Mouse (Mus musculus) testis, adult 2 months (tissue): ENCODE results near the gene Bri3.

ENCODE experiments used
- CTCF ChIP-seq: fragments of 200-500 bp; IDR thresholded peaks from 2 replicates; pipeline ENCODE4 v1.5.1; 2012; ENCODE audit warnings: low read depth, mild to moderate bottlenecking, inconsistent platforms, low read length, moderate library complexity; ENCODE audit not compliant: control insufficient read depth, insufficient read depth, insufficient replicate concordance
- POLR2A ChIP-seq: fragments of 200-500 bp; IDR thresholded peaks from 2 replicates; pipeline ENCODE4 v1.6.1; 2012; ENCODE audit warnings: low read depth, mild to moderate bottlenecking, inconsistent platforms, low read length, moderate library complexity; ENCODE audit not compliant: control insufficient read depth

GRCm38 (mm10) chr5:144439286-144440040, 195.2 kb downstream of the Bri3 start:
- TF ChIP-seq CTCF = no peak
- no peak for TF ChIP-seq POLR2A
